Mouse (Mus musculus) midbrain, embryonic 12.5 days (tissue): Measurements from ENCODE around the gene Il1r2. TPM values are rescaled to one million over a fixed set of nuclear protein-coding genes. Genes with fewer than 3 reads are reported as not detected.

Experiments
- ATAC-seq: fragments of 200-750 bp; cut with Nextera tagmentation; 2 replicates; pipeline ENCODE4 v1.8.0; 2017; ENCODE audit warnings: low read depth, moderate TSS enrichment, moderate library complexity; ENCODE audit not compliant: low FRiP score
- H3K27ac ChIP-seq: fragments of 300-500 bp; sonication (generic); replicated peaks from 2 replicates; pipeline ENCODE4 v1.5.1; 2016; ENCODE audit warnings: mild to moderate bottlenecking
- H3K27me3 ChIP-seq: fragments of 300-500 bp; sonication (generic); 2 replicates; pipeline ENCODE4 v1.6.1; 2016; ENCODE audit warnings: mild to moderate bottlenecking
- H3K36me3 ChIP-seq: fragments of 300-500 bp; sonication (generic); 2 replicates; pipeline ENCODE4 v1.6.1; 2016
- H3K4me1 ChIP-seq: fragments of 300-500 bp; sonication (generic); 2 replicates; pipeline ENCODE4 v1.6.1; 2016
- H3K4me2 ChIP-seq: fragments of 300-500 bp; sonication (generic); replicated peaks from 2 replicates; pipeline ENCODE4 v1.6.1; 2016; ENCODE audit warnings: mild to moderate bottlenecking, moderate library complexity
- H3K4me3 ChIP-seq: fragments of 300-500 bp; sonication (generic); 2 replicates; pipeline ENCODE4 v1.5.1; 2016; ENCODE audit warnings: mild to moderate bottlenecking
- H3K9ac ChIP-seq: fragments of 300-500 bp; sonication (generic); replicated peaks from 2 replicates; pipeline ENCODE4 v1.6.1; 2016; ENCODE audit warnings: mild to moderate bottlenecking, moderate library complexity
- H3K9me3 ChIP-seq: fragments of 300-500 bp; sonication (generic); 2 replicates; pipeline ENCODE4 v1.6.1; 2016; ENCODE audit warnings: mild to moderate bottlenecking
- WGBS: fragments of 180-500 bp; shearing (Covaris S2); methylation state at CpG from one replicate; pipeline ENCODE4 v1.1.7; 2016; 5-methylcytosine and 5-hydroxymethylcytosine counted together
- polyA plus RNA-seq: library from polyadenylated mRNA; unstranded; fragments of >200 nt; fragmentation: Nextera tagmentation; extraction: Ambion mirVana; gene quantifications from 2 replicates; pipeline ENCODE4 v1.2.1, GENCODE M21; 2016

Il1r2 gene
- 0.47 TPM in 1 of 2 replicates, not detected in the other for polyA plus RNA-seq

DNA sequence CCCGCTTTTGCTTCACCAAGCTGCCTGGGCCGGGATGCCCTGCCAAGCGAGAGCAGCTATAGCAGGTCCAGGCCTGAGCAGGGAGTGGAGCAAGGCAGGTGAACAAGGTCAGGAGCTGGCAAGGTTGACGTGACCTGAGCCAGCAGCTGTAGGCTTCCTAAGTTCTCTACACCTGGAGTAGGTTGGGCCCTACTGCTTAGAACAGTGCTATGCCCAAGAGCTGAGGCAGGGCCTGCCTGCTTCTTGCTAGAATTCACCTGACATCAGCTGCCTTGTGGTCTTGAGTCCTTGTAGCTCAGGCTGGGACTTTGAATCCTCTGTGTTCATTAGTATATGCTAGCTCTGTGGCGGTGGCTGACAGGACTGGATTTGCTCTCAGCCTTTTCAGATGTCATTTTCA lies at the start of gene Il1r2:
TSS of gene Il1r2 (plus strand) at position 301 of the 400 bp plus-strand sequence.
- Histone ChIP-seq H3K36me3 (no peaks in the 10 kb centered on the region), H3K27me3 (no peaks in the 10 kb centered on the region), H3K4me3 (no peak within 1 kb of the TSS), H3K9me3 (no peaks in the 10 kb centered on the region), H3K9ac (no peak within 1 kb of the TSS), H3K4me1 (no peaks in the 10 kb centered on the region; the same call in 1 of the 2 replicates), H3K4me2 (no peak within 1 kb of the TSS), H3K27ac (no peak within 1 kb of the TSS)
- ATAC-seq, result no peak
- WGBS, result 91% methylated on average over 5 of the region's 5 CpGs

DNA sequence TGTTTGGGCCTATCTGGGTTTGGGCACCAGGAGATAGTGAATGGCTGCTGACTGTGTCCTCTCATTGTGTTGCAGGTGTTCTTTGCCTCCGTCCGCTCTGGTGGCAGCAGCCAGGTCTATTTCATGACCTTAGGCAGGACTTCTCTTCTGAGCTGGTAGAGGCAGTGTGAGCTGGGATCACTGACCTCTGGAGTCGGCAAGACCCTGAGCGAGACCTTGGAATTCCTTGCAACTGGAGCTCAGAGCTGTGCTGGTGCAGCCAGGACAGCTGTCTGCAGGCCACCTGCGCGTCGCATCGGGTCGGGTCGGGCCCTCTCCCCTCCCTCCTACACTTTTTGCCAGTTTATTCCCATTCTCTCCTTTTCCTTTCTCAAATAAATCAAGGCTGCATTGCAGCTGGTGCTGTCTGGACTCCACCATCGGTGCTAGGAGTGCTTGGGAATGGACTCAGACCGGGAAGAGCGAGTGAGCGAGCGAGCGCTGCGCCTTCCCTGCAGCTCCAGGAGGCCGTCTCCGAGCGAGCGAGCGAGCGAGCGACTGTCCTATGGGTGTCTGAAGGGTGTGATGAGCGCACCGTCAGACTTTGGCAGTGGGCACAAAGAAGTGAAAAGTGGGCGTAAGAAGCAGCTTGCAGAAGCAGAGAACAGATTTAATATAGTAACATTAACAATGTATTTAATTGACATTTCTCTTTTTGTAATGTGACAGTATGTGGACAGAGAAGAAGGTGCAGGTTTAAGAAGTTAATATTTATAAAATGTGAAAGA lies 49.1 kb upstream of the Il1r2 start:
- 95% methylated on average over 27 of the region's 27 CpGs for WGBS
- Histone ChIP-seq H3K9ac (no peak overlapping the region), H3K36me3 (peaks cover 80% of the 10 kb centered on the region), H3K27ac (no peak overlapping the region), H3K4me1 (no peaks in the 10 kb centered on the region), H3K4me3 (no peak overlapping the region), H3K27me3 (no peaks in the 10 kb centered on the region), H3K9me3 (no peaks in the 10 kb centered on the region), H3K4me2 (no peak overlapping the region)
- ATAC-seq, result no peak

DNA sequence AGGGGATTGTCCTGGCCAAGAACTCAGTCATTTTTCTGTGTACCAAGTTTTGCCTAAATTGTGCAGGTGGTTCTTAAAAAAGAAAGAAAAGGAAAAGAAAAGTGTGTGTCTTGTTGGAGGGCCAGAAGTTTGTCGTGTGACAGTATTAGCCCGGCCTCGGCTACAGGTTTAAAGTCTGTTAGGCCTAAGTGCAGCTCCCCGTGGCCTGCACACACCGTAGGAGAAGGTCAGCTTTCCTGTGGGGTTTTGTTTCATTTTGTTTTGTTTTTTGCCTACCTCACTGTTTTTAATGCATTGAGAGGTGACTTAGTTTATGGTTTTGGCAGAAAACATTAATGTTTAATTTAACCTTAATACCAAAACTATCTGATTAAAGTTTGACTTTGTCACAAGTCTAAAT lies 48.5 kb upstream of the Il1r2 start:
- H3K27me3 ChIP-seq, result no peaks in the 10 kb centered on the region
- peaks cover 73% of the 10 kb centered on the region for H3K36me3 ChIP-seq
- no peak overlapping the region for H3K4me3 ChIP-seq
- no peaks in the 10 kb centered on the region for H3K9me3 ChIP-seq
- no peak overlapping the region for H3K27ac ChIP-seq
- no peak for ATAC-seq
- 90% methylated on average over 5 of the region's 5 CpGs for WGBS
- H3K4me1 ChIP-seq, result no peaks in the 10 kb centered on the region
- H3K4me2 ChIP-seq, result no peak overlapping the region
- no peak overlapping the region for H3K9ac ChIP-seq

DNA sequence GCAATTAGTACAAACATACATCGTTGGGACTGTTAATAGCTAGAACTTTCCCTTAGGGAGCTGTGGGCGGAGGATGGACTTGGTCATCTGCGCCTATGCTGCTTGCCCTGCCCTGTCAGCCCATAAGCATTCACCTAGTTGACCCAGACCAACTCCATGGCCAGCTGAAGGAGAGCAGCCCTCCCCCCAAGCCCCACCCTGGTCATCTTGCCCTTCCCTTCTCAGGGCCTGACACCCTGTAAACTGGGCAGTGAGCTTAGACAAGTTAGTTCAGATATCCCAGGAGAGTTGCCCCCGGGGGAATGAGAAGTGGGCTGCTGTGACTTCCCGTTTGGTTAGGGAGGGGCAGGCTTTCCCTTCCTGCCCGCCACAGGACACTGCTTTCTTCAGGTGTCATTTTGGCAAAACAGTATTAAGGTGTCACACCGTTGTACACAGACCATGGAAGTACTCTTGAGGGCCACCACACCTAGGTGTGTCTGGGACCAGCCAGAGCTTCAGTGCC lies 46.7 kb upstream of the Il1r2 start:
- H3K36me3 ChIP-seq, result peaks cover 58% of the 10 kb centered on the region
- 84% methylated on average over 7 of the region's 7 CpGs for WGBS

DNA sequence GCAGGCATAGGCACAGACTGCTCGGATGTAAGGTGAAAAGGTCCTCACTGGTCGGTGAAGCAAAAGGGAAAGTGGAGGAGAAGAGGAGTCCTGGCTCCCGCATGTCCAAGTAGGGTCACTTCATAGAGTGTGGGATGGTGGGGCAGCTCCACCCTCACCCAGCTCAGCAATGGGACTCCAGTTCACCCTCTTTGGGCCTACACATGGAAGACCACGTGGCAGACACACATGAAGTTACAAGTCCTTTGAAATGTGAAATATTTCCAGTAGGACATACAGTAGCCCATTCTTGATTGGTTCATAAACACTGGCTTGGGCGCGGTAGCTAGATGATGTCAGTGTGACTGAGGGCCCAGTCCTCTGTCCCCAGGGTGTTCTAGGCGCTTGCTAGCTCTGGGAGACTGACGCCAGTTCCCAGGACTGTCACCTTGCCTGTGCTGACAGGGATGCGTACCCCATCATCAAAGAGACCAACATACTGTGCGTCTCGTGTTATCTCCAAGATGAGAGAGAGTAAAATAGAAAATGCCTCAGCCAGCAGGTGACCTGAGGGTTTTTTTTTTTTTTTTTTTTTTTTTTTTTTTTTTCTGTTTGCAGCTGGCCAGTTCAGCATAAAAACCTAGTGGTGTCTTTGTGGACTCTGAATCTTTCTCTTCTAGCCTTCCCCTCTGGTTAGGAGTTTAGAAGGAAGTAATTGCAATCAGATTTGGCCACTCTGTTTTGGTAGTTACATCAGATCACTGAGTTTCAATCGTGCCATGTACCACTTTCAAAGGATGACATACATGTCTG lies 45.5 kb upstream of the Il1r2 start:
- WGBS, result 88% methylated on average over 12 of the region's 12 CpGs
- no peak overlapping the region for H3K4me3 ChIP-seq
- no peak overlapping the region for H3K9ac ChIP-seq
- no peak overlapping the region for H3K27ac ChIP-seq
- peaks cover 46% of the 10 kb centered on the region for H3K36me3 ChIP-seq
- ATAC-seq, result no peak; the same call in 1 of the 2 replicates
- no peaks in the 10 kb centered on the region for H3K27me3 ChIP-seq
- H3K4me1 ChIP-seq, result no peaks in the 10 kb centered on the region
- H3K9me3 ChIP-seq, result no peaks in the 10 kb centered on the region
- H3K4me2 ChIP-seq, result no peak overlapping the region

More for the DNA sequence above, 46.7 kb upstream of the Il1r2 start:
- Histone ChIP-seq H3K27ac (no peak overlapping the region), H3K4me3 (no peak overlapping the region), H3K9ac (no peak overlapping the region), H3K4me2 (no peak overlapping the region), H3K9me3 (no peaks in the 10 kb centered on the region), H3K4me1 (no peaks in the 10 kb centered on the region), H3K27me3 (no peaks in the 10 kb centered on the region)
- peak; percentile 47; the same call in 1 of the 2 replicates for ATAC-seq

DNA sequence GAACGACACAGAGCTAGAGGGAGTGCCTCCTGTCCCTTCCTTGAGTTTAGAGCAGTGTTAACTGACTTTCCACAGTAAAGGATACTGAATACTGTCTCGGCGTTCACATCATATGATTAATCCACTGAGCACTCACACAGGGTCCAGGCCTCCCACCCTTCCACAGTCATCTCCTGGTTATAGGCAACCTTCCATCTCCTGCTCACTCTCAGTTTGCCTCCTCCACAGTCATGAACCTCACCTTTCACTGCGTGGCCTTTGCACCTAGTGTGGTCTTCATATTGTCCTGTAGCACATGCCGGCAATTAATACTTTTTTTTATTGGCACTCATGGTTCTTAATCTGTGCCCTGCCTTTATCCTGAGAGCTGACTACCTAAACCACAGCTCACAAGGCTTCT lies 44.3 kb upstream of the Il1r2 start:
- no peaks in the 10 kb centered on the region for H3K9me3 ChIP-seq
- H3K9ac ChIP-seq, result no peak overlapping the region
- no peaks in the 10 kb centered on the region for H3K27me3 ChIP-seq
- H3K4me1 ChIP-seq, result no peaks in the 10 kb centered on the region
- no peak overlapping the region for H3K4me3 ChIP-seq
- H3K27ac ChIP-seq, result no peak overlapping the region
- H3K36me3 ChIP-seq, result peaks cover 34% of the 10 kb centered on the region
- H3K4me2 ChIP-seq, result no peak overlapping the region
- ATAC-seq, result no peak
- 96% methylated on average over 5 of the region's 5 CpGs for WGBS

DNA sequence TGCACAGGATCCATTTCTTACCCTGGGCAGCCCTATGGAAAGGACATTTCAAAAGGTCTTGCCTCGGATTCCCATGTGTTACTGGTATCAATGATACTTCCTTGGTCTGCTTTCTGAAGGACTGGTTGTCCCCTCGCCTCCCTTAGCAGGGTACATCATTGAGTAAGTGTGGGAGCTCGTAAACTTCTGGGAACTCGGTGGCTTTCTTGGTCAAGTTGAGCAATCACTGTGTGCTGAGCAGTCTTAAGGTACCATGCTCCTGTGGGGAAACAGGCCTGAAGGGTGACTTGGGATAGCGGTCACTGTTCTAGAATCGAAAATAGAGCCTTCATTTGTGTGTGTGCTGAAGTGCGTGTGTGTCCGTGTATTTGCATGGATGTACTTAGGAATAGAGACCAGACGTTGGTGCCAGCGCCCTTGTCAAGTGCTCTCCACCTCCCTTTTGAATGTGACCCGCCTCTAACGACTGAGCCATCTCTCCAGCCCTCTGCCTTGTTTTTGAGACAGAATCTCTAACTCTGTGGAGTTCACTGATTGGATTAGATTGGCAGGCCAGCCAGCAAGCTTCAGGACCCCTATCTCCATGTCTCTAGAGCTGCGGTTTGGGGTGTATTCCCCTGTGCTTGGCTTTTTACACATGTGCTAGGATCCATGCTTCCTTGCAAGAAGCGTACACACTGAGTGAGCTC lies 43.4 kb upstream of the Il1r2 start:
- H3K36me3 ChIP-seq, result peaks cover 25% of the 10 kb centered on the region

DNA sequence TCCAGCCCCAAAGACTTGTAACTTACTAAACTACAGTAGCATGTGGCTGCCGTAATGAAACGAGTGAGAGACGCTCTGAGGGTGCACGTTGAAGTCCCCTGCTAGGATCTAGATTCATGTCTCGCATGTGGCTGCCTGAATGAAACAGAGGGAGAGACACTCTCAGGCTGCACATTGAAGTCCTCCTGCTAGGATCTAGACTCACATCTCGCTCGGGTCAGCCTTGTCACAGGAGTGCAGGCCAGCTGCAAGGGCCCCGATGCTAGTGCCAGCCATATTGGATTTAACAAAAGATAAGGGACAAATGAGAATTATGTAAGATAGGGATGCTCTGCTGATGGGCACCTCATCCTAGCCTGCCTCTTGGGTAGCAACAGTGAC lies 42.9 kb upstream of the Il1r2 start:
- Histone ChIP-seq H3K4me3 (no peak overlapping the region), H3K36me3 (peaks cover 20% of the 10 kb centered on the region), H3K4me2 (no peak overlapping the region), H3K9ac (no peak overlapping the region), H3K4me1 (no peaks in the 10 kb centered on the region), H3K27me3 (no peaks in the 10 kb centered on the region), H3K27ac (no peak overlapping the region), H3K9me3 (no peaks in the 10 kb centered on the region)
- 91% methylated on average over 8 of the region's 8 CpGs for WGBS
- no peak for ATAC-seq

More for the DNA sequence above, 43.4 kb upstream of the Il1r2 start:
- no peak for ATAC-seq
- no peak overlapping the region for H3K4me2 ChIP-seq
- WGBS, result 85% methylated on average over 14 of the region's 14 CpGs
- no peaks in the 10 kb centered on the region for H3K4me1 ChIP-seq
- H3K9ac ChIP-seq, result no peak overlapping the region
- no peaks in the 10 kb centered on the region for H3K27me3 ChIP-seq
- H3K27ac ChIP-seq, result no peak overlapping the region
- no peak overlapping the region for H3K4me3 ChIP-seq
- H3K9me3 ChIP-seq, result no peaks in the 10 kb centered on the region

DNA sequence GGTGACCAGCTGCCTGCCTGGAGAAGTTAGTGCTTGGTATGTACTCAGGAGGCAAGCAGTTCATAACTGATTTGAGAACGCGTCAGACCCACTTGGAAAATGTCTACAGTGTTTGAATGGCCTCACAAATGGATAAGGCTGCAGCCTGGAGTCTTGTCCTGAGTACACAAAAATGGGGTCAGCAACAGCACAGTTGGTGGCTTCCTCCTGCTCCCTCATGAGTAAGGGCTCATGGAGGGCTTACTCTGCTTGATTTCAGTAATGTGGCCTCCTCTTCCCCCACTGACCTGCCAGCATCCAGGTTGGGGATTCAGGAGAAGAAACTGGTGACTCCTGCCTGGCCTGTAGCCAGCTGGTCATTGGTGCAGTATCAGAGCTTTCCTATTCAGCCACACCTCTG lies 42.3 kb upstream of the Il1r2 start:
- no peak overlapping the region for H3K4me2 ChIP-seq
- H3K4me3 ChIP-seq, result no peak overlapping the region
- H3K27ac ChIP-seq, result no peak overlapping the region
- H3K36me3 ChIP-seq, result peaks cover 15% of the 10 kb centered on the region
- no peaks in the 10 kb centered on the region for H3K4me1 ChIP-seq
- no peak for ATAC-seq
- no peaks in the 10 kb centered on the region for H3K27me3 ChIP-seq
- no peak overlapping the region for H3K9ac ChIP-seq
- H3K9me3 ChIP-seq, result no peaks in the 10 kb centered on the region
- 89% methylated on average over 2 of the region's 2 CpGs for WGBS

DNA sequence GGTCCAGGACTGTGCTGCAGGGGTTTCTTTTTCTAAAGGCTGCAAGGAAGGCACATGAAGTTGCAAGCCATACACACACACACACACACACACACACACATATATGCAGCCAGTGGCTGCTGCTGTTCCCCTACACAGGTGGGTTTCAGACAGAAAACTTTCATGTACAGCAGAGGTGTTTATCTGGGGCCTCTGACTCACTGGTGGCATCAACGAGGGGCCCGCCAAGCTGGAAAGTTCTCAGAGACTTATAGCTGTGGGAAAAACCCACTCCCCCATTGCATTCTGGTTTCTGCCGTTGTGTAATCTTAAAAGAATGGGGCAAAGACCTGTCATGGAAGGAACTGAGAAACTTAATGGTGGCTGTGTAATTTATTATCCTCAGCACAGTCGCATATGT lies 40.6 kb upstream of the Il1r2 start:
- no peak overlapping the region for H3K4me3 ChIP-seq
- no peaks in the 10 kb centered on the region for H3K4me1 ChIP-seq
- no peaks in the 10 kb centered on the region for H3K27me3 ChIP-seq
- 86% methylated on average over 4 of the region's 4 CpGs for WGBS
- H3K9me3 ChIP-seq, result no peaks in the 10 kb centered on the region
- no peak overlapping the region for H3K4me2 ChIP-seq
- no peak overlapping the region for H3K27ac ChIP-seq
- no peak overlapping the region for H3K9ac ChIP-seq
- H3K36me3 ChIP-seq, result peaks cover 1% of the 10 kb centered on the region; the same call in 1 of the 2 replicates
- ATAC-seq, result no peak

DNA sequence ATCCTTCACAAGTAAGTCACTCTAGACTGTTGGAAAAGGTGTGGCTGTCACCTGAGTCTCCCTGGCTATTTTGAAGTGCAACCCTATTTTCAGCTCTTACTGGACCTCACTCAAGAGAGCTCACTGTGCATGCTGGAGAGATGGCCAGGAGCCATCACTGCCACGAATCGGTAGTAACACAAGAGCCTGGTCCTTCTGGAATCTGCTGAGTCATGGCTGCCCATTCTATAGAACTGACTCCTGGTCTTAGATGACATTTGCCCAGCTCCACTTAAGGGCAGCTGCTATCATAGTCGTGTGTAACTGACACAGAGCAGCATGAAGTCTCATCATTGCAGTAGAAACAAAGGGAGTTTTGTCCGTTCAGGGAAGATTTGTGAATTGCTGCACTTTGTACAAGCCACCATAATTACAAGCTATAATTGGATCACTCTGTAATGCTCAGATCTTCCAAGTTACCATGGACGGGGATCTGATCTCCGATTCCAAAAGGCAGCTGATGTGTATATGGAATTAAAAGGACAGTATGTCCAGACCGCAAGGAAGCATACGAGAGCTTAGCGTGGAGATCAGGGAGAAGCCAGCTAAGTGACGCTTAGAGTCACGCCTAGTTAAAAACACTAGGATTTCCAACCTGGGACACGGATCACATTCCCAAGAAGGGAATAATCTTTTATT lies 40.0 kb upstream of the Il1r2 start:
- Histone ChIP-seq H3K4me2 (no peak overlapping the region), H3K4me1 (no peaks in the 10 kb centered on the region), H3K4me3 (no peak overlapping the region), H3K9me3 (no peaks in the 10 kb centered on the region), H3K9ac (no peak overlapping the region), H3K36me3 (no peaks in the 10 kb centered on the region), H3K27ac (no peak overlapping the region), H3K27me3 (no peaks in the 10 kb centered on the region)
- 77% methylated on average over 12 of the region's 12 CpGs for WGBS
- ATAC-seq, result no peak
